Mouse (Mus musculus) liver, embryonic 16.5 days (tissue): Measurements from ENCODE around the gene Megf11. TPM values are rescaled to one million over a fixed set of nuclear protein-coding genes. Genes with fewer than 3 reads are reported as not detected.

Experiments used
- ATAC-seq: fragments of 200-750 bp; cut with Nextera tagmentation; 2 replicates; pipeline ENCODE4 v1.8.0; 2017; ENCODE audit warnings: low read depth, mild to moderate bottlenecking, moderate number of reproducible peaks, moderate library complexity
- H3K27ac ChIP-seq: fragments of 300-500 bp; sonication (generic); 2 replicates; pipeline ENCODE4 v1.5.1; 2014; ENCODE audit warnings: mild to moderate bottlenecking, low read length
- H3K27me3 ChIP-seq: fragments of 300-500 bp; sonication (generic); 2 replicates; pipeline ENCODE4 v1.6.1; 2014; ENCODE audit warnings: low read depth, low read length, mixed read lengths; ENCODE audit not compliant: control insufficient read depth, insufficient read depth
- H3K36me3 ChIP-seq: fragments of 300-500 bp; sonication (generic); 2 replicates; pipeline ENCODE4 v1.6.1; 2014; ENCODE audit warnings: mild to moderate bottlenecking; ENCODE audit not compliant: control insufficient read depth, insufficient read depth
- H3K4me1 ChIP-seq: fragments of 300-500 bp; sonication (generic); 2 replicates; pipeline ENCODE4 v1.6.1; 2014; ENCODE audit warnings: low read depth, low read length, mixed read lengths; ENCODE audit not compliant: control insufficient read depth
- H3K4me2 ChIP-seq: fragments of 300-500 bp; sonication (generic); 2 replicates; pipeline ENCODE4 v1.6.1; 2014; ENCODE audit warnings: low read depth, low read length, mixed read lengths
- H3K4me3 ChIP-seq: fragments of 300-500 bp; sonication (generic); 2 replicates; pipeline ENCODE4 v1.5.1; 2014; ENCODE audit warnings: low read depth, mild to moderate bottlenecking, low read length
- H3K9ac ChIP-seq: fragments of 300-500 bp; sonication (generic); 2 replicates; pipeline ENCODE4 v1.6.1; 2014; ENCODE audit warnings: low read depth, low read length
- H3K9me3 ChIP-seq: fragments of 300-500 bp; sonication (generic); replicated peaks from 2 replicates; pipeline ENCODE4 v1.6.1; 2016; ENCODE audit warnings: low read length; ENCODE audit not compliant: control insufficient read depth
- WGBS: fragments of 180-500 bp; shearing (Covaris S2); extraction: QIAGEN DNeasy Blood & Tissue Kit; methylation state at CpG from one replicate; pipeline ENCODE4 v1.1.7; 2014; ENCODE audit not compliant: insufficient replicate concordance; 5-methylcytosine and 5-hydroxymethylcytosine counted together
- polyA plus RNA-seq: library from polyadenylated mRNA; unstranded; fragments of >200 nt; fragmentation: Nextera tagmentation; extraction: Ambion mirVana; gene quantifications from 2 replicates; pipeline ENCODE4 v1.2.1, GENCODE M21; 2015

Gene Megf11
- polyA plus RNA-seq, 1 experiment from 2014 or later = 0.51 TPM

GRCm38 (mm10) chr9:64386466-64387211 lies 1.2 kb downstream of the Megf11 start:
- Histone ChIP-seq H3K27me3 (peaks cover 63% of the 10 kb centered on the region), H3K9ac (no peak overlapping the region)
- WGBS = 3% methylated on average over 45 of the region's 45 CpGs

GRCm38 (mm10) chr9:64389576-64390292 lies 4.3 kb downstream of the Megf11 start:
- Histone ChIP-seq H3K4me3 (no peak overlapping the region), H3K27me3 (peaks cover 44% of the 10 kb centered on the region), H3K4me2 (no peak overlapping the region), H3K9ac (no peak overlapping the region), H3K9me3 (no peaks in the 10 kb centered on the region), H3K27ac (no peak overlapping the region), H3K4me1 (peaks cover 3% of the 10 kb centered on the region), H3K36me3 (no peaks in the 10 kb centered on the region)
- no peak for ATAC-seq
- 54% methylated on average over 7 of the region's 7 CpGs for WGBS

More at GRCm38 (mm10) chr9:64386466-64387211, 1.2 kb downstream of the Megf11 start:
- no peak for ATAC-seq
- peaks cover 3% of the 10 kb centered on the region for H3K4me1 ChIP-seq
- H3K4me2 ChIP-seq = peak overlapping the region; percentile 47
- no peak overlapping the region for H3K27ac ChIP-seq
- no peaks in the 10 kb centered on the region for H3K9me3 ChIP-seq
- H3K4me3 ChIP-seq = no peak overlapping the region; the same call in 1 of the 2 replicates
- H3K36me3 ChIP-seq = no peaks in the 10 kb centered on the region

- Histone ChIP-seq H3K4me3 (no peak overlapping the region), H3K4me1 (no peaks in the 10 kb centered on the region), H3K36me3 (no peaks in the 10 kb centered on the region), H3K9me3 (no peaks in the 10 kb centered on the region), H3K27ac (no peak overlapping the region), H3K9ac (no peak overlapping the region), H3K4me2 (no peak overlapping the region), H3K27me3 (0 out of 2 replicates have a peak, but pooled peaks cover 4% of the 10 kb centered on the region)
- 49% methylated on average over 5 of the region's 5 CpGs for WGBS
- ATAC-seq = no peak
These were observed 8.6 kb downstream of the Megf11 start for GRCm38 (mm10) chr9:64393914-64394596.

GRCm38 (mm10) chr9:64395238-64395920 lies 10.0 kb downstream of the Megf11 start:
- Histone ChIP-seq H3K4me2 (no peak overlapping the region), H3K4me1 (no peaks in the 10 kb centered on the region), H3K36me3 (no peaks in the 10 kb centered on the region), H3K27me3 (no peaks in the 10 kb centered on the region; the same call in 1 of the 2 replicates), H3K27ac (no peak overlapping the region), H3K9me3 (no peaks in the 10 kb centered on the region), H3K9ac (no peak overlapping the region), H3K4me3 (no peak overlapping the region)
- no peak for ATAC-seq
- WGBS = 61% methylated on average over 7 of the region's 7 CpGs

DNA sequence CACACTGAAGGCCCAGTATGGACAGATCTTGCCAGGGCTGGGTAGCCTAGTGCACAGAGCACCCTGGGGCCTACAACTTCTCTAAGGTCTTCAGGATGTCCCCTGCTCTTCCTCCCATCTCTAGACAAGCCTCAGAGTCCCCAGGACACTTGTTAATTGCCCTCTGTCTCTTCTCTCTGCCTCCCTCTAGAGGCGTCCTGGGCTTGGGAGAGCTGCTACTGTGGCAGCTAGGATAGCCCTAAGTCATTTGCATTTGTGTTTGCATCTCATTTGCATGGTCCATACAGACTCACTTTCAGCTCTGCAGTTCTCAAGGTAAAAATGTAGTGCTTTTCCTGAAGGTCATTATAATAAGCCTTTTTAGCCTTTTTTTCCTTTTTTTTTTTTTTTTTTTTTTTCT lies 11.7 kb downstream of the Megf11 start:
- no peak for ATAC-seq

DNA sequence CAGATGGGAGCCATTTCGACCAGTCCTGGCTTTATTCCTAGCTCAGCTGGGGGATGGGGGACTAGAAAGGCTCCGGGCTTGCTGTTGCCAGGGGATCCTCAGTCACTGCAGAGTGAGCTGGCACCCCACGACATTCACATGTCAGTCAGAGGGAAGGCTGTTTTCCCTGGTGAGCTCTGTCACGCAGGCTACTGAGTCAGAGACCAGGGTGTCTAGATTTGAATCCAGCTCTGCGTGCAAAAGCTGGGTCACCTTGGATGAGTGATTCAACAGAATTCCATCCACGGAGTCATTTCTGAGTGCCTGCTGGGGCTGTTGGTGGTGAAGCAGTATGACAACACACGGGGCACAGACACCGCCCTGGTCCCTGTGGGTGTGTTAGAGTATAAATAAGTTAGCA lies 13.7 kb downstream of the Megf11 start:
- Histone ChIP-seq H3K9me3 (no peaks in the 10 kb centered on the region), H3K9ac (no peak overlapping the region), H3K27me3 (no peaks in the 10 kb centered on the region; the same call in 1 of the 2 replicates), H3K4me3 (no peak overlapping the region), H3K4me2 (no peak overlapping the region), H3K36me3 (no peaks in the 10 kb centered on the region), H3K27ac (no peak overlapping the region), H3K4me1 (no peaks in the 10 kb centered on the region)
- ATAC-seq = no peak
- 59% methylated on average over 8 of the region's 8 CpGs for WGBS

More for the DNA sequence above, 11.7 kb downstream of the Megf11 start:
- no peaks in the 10 kb centered on the region for H3K4me1 ChIP-seq
- no peak overlapping the region for H3K4me2 ChIP-seq
- H3K36me3 ChIP-seq = no peaks in the 10 kb centered on the region
- H3K4me3 ChIP-seq = no peak overlapping the region
- H3K27me3 ChIP-seq = no peaks in the 10 kb centered on the region; the same call in 1 of the 2 replicates
- no peaks in the 10 kb centered on the region for H3K9me3 ChIP-seq
- H3K9ac ChIP-seq = no peak overlapping the region
- no peak overlapping the region for H3K27ac ChIP-seq
- WGBS = 10% methylated on average over 1 of the region's 1 CpGs

- Histone ChIP-seq H3K27me3 (no peaks in the 10 kb centered on the region; the same call in 1 of the 2 replicates), H3K36me3 (no peaks in the 10 kb centered on the region), H3K9me3 (no peaks in the 10 kb centered on the region), H3K4me2 (no peak overlapping the region), H3K4me1 (no peaks in the 10 kb centered on the region), H3K27ac (no peak overlapping the region), H3K4me3 (no peak overlapping the region), H3K9ac (no peak overlapping the region)
- no peak for ATAC-seq
- 68% methylated on average over 8 of the region's 8 CpGs for WGBS
These were observed 16.7 kb downstream of the Megf11 start for GRCm38 (mm10) chr9:64402141-64402540.

DNA sequence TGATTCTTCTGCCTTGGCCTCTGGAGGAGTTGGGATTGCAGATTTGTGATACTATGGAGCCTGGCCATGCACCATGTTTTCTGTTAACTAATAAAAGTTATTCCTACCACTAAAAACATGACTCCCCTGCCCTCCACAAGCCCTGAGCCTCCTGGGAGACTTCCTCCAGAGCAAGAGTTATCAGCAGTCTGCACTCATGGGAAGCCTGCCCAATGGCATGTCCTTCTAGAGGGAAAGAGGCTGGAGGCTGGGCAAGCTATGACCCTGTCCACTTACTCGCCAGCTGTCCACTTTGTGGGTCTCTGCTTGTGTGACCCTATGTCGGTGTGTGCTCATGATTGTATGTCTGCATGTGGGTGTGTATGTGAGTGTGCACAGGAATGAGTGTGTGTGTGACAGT lies 21.4 kb downstream of the Megf11 start:
- Histone ChIP-seq H3K4me2 (no peak overlapping the region), H3K9ac (no peak overlapping the region), H3K36me3 (no peaks in the 10 kb centered on the region), H3K4me1 (no peaks in the 10 kb centered on the region), H3K27ac (no peak overlapping the region), H3K27me3 (no peaks in the 10 kb centered on the region), H3K9me3 (no peaks in the 10 kb centered on the region), H3K4me3 (no peak overlapping the region)
- 55% methylated on average over 2 of the region's 2 CpGs for WGBS
- ATAC-seq = no peak
